Mouse (Mus musculus): ENCODE measurements around the gene Slc41a3. TPM values are rescaled to one million over a fixed set of nuclear protein-coding genes. Genes with fewer than 3 reads are reported as not detected.
"Not testable (repeated sequence)": the region's sequence is repeated elsewhere in the genome, so short reads cannot be mapped to it uniquely, and the experiment has no call there.

The Slc41a3 gene
- polyA plus RNA-seq, 1 experiment: 7.0 TPM

DNA sequence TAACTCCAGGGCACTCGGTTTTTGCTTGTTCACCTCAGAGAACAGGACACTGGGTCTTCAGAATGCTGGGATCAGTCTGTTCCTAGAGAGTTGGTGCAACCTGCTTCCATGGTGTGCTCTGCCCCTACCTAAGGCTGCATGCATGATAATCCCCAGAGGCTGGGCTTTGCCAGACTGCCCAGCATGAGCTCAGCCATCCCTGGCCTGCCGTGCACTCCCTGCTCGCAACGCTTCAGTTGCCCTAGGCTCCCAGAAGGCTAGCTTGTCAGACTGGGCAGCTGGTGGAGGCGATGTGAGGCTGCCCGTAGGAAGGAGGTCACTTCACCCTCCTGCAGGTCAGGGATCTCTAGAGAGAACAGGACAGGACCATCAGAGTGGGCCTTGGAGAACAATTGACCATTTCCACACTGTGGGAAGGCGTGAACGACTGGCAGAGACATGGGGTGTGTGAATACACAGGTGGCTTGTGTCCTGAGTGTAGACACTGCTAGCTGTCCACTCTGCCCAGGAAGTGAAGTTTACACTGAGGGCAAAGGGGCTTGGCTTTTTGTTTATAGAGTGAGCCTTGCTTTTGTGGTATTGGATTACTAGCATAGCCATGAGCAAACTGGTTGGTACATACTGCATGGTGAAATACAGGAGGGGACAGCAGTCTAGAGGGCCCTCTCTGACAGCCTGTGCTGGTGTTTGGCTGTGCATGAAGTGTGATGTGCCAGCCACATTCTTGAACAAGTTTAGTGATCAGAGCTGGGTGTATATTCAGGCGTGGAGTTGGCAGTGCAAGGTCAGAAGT is 16.5 kb downstream of the Slc41a3 start:
- Histone ChIP-seq H3K4me1 (ENCODE audit: control insufficient read depth, insufficient read depth, low read length) (no peaks in the 10 kb centered on the region), H3K4me3 (ENCODE audit: insufficient read depth, low read length) (no peak overlapping the region), H3K27ac (ENCODE audit: insufficient read depth, low read length) (no peak overlapping the region)
- TF ChIP-seq CTCF (IDR thresholded peaks at IDR 0.05; ENCODE audit: borderline replicate concordance, insufficient read depth, low read length) (no peak), POLR2A (IDR thresholded peaks at IDR 0.05; ENCODE audit: low read depth, low read length) (no peak)

- no peak for TF ChIP-seq CTCF (IDR thresholded peaks at IDR 0.05; ENCODE audit: borderline replicate concordance, insufficient read depth, low read length)
- no peak for TF ChIP-seq POLR2A (IDR thresholded peaks at IDR 0.05; ENCODE audit: low read depth, low read length)
- H3K4me3 ChIP-seq (ENCODE audit: insufficient read depth, low read length): no peak overlapping the region
- no peak overlapping the region for H3K27ac ChIP-seq (ENCODE audit: insufficient read depth, low read length)
- no peaks in the 10 kb centered on the region for H3K4me1 ChIP-seq (ENCODE audit: control insufficient read depth, insufficient read depth, low read length)
Observed at GRCm38 (mm10) chr6:90621584-90621890, 17.0 kb downstream of the Slc41a3 start.

DNA sequence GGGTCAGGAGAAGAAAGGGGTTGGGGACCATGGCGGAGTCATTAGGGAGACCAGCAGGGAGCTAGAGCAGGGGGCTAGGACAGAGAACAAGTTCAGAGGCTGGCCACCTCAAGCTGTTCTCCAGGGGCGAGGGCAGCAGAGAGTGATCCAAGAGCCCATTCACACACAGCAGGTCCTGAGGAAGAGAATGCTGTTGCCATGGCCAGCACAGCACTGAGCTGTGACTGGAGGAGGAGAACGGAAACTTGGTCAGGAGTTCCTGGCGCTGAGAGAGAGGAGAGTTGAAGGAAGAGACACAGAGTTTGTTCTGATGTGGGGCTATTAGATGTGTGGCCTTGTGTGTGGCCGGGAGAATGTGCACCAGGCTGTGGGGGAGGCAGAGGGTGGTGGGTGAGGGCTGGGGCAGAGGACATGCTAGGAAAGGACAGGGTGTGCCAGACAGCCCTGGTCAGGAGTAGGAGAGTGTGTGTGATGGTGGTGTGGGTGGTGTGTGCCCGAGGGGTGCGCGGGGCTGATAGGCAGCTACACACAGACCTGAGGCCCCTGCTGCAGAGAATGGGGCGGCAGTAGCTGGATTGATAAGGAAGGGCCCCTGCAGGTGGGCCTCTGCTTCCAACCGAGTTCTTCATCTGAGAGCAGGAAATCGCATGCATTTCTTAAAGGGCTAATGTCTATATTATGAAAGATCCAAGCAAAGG is 18.4 kb downstream of the Slc41a3 start:
- no peaks in the 10 kb centered on the region for H3K4me1 ChIP-seq (ENCODE audit: control insufficient read depth, insufficient read depth, low read length)
- no peak overlapping the region for H3K27ac ChIP-seq (ENCODE audit: insufficient read depth, low read length)
- TF ChIP-seq CTCF (IDR thresholded peaks at IDR 0.05; ENCODE audit: borderline replicate concordance, insufficient read depth, low read length) (no peak), POLR2A (IDR thresholded peaks at IDR 0.05; ENCODE audit: low read depth, low read length) (no peak)
- no peak overlapping the region for H3K4me3 ChIP-seq (ENCODE audit: insufficient read depth, low read length)

- Histone ChIP-seq H3K4me3 (ENCODE audit: insufficient read depth, low read length) (no peak overlapping the region), H3K27ac (ENCODE audit: insufficient read depth, low read length) (no peak overlapping the region), H3K4me1 (ENCODE audit: control insufficient read depth, insufficient read depth, low read length) (no peaks in the 10 kb centered on the region)
- TF ChIP-seq CTCF (IDR thresholded peaks at IDR 0.05; ENCODE audit: borderline replicate concordance, insufficient read depth, low read length) (no peak), POLR2A (IDR thresholded peaks at IDR 0.05; ENCODE audit: low read depth, low read length) (no peak)
Observed at GRCm38 (mm10) chr6:90623456-90623836, 18.9 kb downstream of the Slc41a3 start.

DNA sequence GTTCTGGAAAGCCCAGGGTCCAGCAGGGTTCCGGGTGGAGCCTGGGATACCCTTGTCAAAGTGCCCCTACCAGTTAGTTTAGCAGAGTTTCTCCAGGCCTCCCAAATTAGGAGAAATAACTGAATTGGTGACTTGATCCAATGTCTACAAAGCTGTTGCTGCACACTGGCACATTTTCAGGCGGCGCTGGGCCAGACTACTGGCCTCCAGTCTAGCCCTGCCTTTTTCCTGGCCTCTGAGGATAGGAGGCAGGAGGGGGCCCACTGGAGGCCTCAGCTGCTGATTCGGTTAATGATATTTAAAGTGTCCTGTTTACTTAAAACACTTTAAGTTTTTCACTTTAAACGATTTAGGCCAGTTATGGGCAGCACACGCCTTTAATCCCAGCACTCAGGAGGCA is 19.7 kb downstream of the Slc41a3 start:
- Histone ChIP-seq H3K27ac (ENCODE audit: insufficient read depth, low read length) (no peak overlapping the region), H3K4me3 (ENCODE audit: insufficient read depth, low read length) (no peak overlapping the region), H3K4me1 (ENCODE audit: control insufficient read depth, insufficient read depth, low read length) (no peaks in the 10 kb centered on the region)
- TF ChIP-seq POLR2A (IDR thresholded peaks at IDR 0.05; ENCODE audit: low read depth, low read length): no peak
- TF ChIP-seq CTCF (IDR thresholded peaks at IDR 0.05; ENCODE audit: borderline replicate concordance, insufficient read depth, low read length): no peak

GRCm38 (mm10) chr6:90624733-90625132 is 20.2 kb downstream of the Slc41a3 start:
- Histone ChIP-seq H3K4me3 (ENCODE audit: insufficient read depth, low read length) (no peak overlapping the region), H3K4me1 (ENCODE audit: control insufficient read depth, insufficient read depth, low read length) (no peaks in the 10 kb centered on the region), H3K27ac (ENCODE audit: insufficient read depth, low read length) (no peak overlapping the region)
- TF ChIP-seq CTCF (IDR thresholded peaks at IDR 0.05; ENCODE audit: borderline replicate concordance, insufficient read depth, low read length) (no peak), POLR2A (IDR thresholded peaks at IDR 0.05; ENCODE audit: low read depth, low read length) (no peak)

DNA sequence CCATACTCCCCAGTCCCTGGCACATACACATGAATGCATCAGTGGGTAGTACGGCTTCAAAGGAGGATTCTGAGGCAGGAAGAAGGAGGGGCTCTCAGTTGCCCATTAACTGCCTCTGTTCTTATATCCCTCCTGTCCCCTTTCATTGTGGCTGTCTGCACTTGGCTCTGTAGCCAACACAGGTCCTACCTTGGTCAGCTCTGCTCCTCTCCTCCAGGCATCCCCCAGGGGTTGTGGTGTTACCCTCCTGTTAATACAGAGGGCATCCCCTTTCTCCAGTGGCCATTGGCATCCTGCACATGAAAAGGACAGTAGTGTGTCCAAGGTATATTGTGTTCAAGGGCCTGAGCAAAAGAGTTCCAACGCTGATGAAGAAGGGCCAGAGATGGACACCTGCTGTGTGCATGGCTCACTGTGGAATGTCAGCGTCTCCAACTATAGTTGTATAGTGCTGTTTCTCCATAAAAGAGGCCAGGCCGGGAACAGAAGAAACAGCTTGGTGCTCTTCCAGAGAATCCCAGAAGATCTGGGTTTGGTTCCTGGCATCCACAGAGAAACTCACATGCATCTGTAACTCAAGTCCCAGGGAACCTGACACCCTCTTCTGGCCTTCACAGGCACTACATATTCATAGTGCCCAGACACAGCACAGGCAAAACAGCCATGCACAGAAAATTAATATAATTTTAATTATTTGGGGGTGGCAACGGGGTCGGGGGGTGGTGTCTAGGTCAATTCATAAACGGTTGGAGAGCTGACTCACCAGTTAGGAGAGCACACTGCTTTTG is 20.9 kb downstream of the Slc41a3 start:
- Histone ChIP-seq H3K27ac (ENCODE audit: insufficient read depth, low read length) (no peak overlapping the region), H3K4me1 (ENCODE audit: control insufficient read depth, insufficient read depth, low read length) (no peaks in the 10 kb centered on the region), H3K4me3 (ENCODE audit: insufficient read depth, low read length) (no peak overlapping the region)
- no peak for TF ChIP-seq CTCF (IDR thresholded peaks at IDR 0.05; ENCODE audit: borderline replicate concordance, insufficient read depth, low read length)
- TF ChIP-seq POLR2A (IDR thresholded peaks at IDR 0.05; ENCODE audit: low read depth, low read length): no peak

DNA sequence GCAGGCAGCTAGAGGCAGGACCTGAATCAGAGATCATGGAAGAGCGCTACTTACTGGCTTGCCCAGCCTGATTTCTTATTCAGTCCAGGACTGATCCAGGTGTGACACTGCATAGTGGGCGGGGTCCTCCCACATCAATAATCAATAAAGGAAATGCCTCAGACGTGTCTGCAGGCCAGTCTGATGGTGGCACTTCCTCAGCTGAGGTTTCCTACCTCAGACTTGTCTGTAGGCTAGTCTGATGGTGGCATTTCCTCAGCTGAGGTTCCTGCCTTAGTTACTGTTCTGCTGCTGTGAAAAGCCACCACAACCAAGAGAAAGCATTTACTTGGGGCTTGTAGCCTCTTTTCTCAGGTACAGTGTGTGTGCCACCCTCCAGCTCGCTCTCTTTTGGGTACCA is 23.0 kb downstream of the Slc41a3 start:
- no peak overlapping the region for H3K27ac ChIP-seq (ENCODE audit: insufficient read depth, low read length)
- H3K4me3 ChIP-seq (ENCODE audit: insufficient read depth, low read length): no peak overlapping the region
- TF ChIP-seq CTCF (IDR thresholded peaks at IDR 0.05; ENCODE audit: borderline replicate concordance, insufficient read depth, low read length) (no peak), POLR2A (IDR thresholded peaks at IDR 0.05; ENCODE audit: low read depth, low read length) (no peak)
- no peaks in the 10 kb centered on the region for H3K4me1 ChIP-seq (ENCODE audit: control insufficient read depth, insufficient read depth, low read length)

GRCm38 (mm10) chr6:90629506-90629905 is 25.0 kb downstream of the Slc41a3 start:
- H3K4me3 ChIP-seq (ENCODE audit: insufficient read depth, low read length): no peak overlapping the region
- no peak for TF ChIP-seq POLR2A (IDR thresholded peaks at IDR 0.05; ENCODE audit: low read depth, low read length)
- no peaks in the 10 kb centered on the region for H3K4me1 ChIP-seq (ENCODE audit: control insufficient read depth, insufficient read depth, low read length)
- no peak overlapping the region for H3K27ac ChIP-seq (ENCODE audit: insufficient read depth, low read length)

DNA sequence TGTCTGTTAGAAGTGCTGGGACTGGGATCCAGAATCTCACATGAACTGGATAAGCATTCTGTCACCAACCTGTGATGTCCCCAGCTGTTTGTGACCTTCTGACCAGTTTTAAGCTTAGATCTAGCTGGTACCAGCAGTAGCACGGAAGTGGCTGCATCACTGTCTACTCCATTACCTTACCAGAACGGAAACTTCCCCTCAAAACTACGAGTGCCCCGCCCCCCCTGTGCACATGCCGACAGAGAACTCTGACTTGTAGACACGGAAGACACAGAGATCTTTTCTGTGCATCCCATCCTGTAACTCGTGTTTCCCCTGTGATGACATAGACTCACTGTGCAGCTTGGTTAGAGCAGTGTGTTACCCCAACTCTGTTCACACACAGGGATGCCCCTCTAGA is 25.9 kb downstream of the Slc41a3 start:
- Histone ChIP-seq H3K27ac (ENCODE audit: insufficient read depth, low read length) (no peak overlapping the region), H3K4me3 (ENCODE audit: insufficient read depth, low read length) (no peak overlapping the region), H3K4me1 (ENCODE audit: control insufficient read depth, insufficient read depth, low read length) (no peaks in the 10 kb centered on the region)
- TF ChIP-seq POLR2A (IDR thresholded peaks at IDR 0.05; ENCODE audit: low read depth, low read length): no peak
- no peak for TF ChIP-seq CTCF (IDR thresholded peaks at IDR 0.05; ENCODE audit: borderline replicate concordance, insufficient read depth, low read length)

- H3K4me1 ChIP-seq (ENCODE audit: control insufficient read depth, insufficient read depth, low read length); H3K27ac ChIP-seq (ENCODE audit: insufficient read depth, low read length); H3K4me3 ChIP-seq (ENCODE audit: insufficient read depth, low read length): not testable (repeated sequence)
Observed at GRCm38 (mm10) chr6:90632526-90632925, 28.0 kb downstream of the Slc41a3 start.

Data from embryonic fibroblast, embryonic 13.5 days (primary cell).